Mouse (Mus musculus) testis, adult 2 months (tissue): ENCODE measurements around the gene Scube2.

Experiments used
- CTCF ChIP-seq: fragments of 200-500 bp; IDR thresholded peaks from 2 replicates; pipeline ENCODE4 v1.5.1; 2012; ENCODE audit warnings: low read depth, mild to moderate bottlenecking, inconsistent platforms, low read length, moderate library complexity; ENCODE audit not compliant: control insufficient read depth, insufficient read depth, insufficient replicate concordance
- POLR2A ChIP-seq: fragments of 200-500 bp; IDR thresholded peaks from 2 replicates; pipeline ENCODE4 v1.6.1; 2012; ENCODE audit warnings: low read depth, mild to moderate bottlenecking, inconsistent platforms, low read length, moderate library complexity; ENCODE audit not compliant: control insufficient read depth

GRCm38 (mm10) chr7:109825293-109825692 is 40.2 kb downstream of the Scube2 start:
- TF ChIP-seq CTCF = no peak
- TF ChIP-seq POLR2A = no peak
